8 mouse cellular contexts compared by ENCODE assay signal in the genomic region with DNA sequence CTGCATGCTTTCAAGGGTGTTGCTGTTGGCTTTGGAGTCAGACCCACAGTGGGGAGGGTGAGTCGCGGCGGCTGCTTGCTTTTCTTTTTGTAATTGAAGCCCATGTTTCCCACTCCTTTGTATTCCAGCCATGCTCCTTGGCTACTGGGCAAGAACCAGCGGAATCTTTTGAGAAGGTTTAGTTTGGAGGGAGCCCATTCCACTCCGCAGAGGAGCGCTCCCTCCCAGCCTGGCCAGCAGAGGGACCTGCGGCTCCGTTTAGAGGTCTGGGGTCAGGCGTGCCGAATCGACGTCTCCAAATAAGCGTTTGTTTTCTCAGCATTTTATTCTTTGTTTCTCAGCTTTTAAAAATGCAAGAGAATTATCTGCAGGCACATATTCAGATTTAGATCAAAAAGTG.
DNase-seq lines count a peak whose midpoint lies in the region; ATAC-seq lines count a peak whose summit lies in the region.

No protein-coding gene starts in this region.

- peak overlapping the region; percentile 75 for H3K4me2 ChIP-seq in heart, embryonic 13.5 days
- peak overlapping the region; percentile 47 for H3K4me2 ChIP-seq in liver, embryonic 13.5 days
- peak overlapping the region; percentile 41 for H3K4me2 ChIP-seq in neural tube, embryonic 14.5 days (ENCODE audit: low read depth, low read length)

- DNase-seq in layer of hippocampus, adult 11-12 months (ENCODE audit: low spot score) = peak; percentile 46
- no peak for DNase-seq in layer of hippocampus, adult 9-10 months (ENCODE audit: low spot score)
- peak; percentile 81 for DNase-seq in embryo, embryonic 10.5 days (ENCODE audit: low spot score)
- DNase-seq in kidney, postnatal 14 days = peak; percentile 37
- DNase-seq in liver, embryonic 13.5 days = no peak

- H3K9ac ChIP-seq in heart, embryonic 13.5 days = peak overlapping the region; percentile 59
- H3K9ac ChIP-seq in liver, embryonic 13.5 days = no peak overlapping the region
- no peak overlapping the region for H3K9ac ChIP-seq in neural tube, embryonic 14.5 days (replicated peaks; ENCODE audit: low read depth, low read length)

- H3K9me3 ChIP-seq in heart, embryonic 13.5 days = no peaks in the 10 kb centered on the region
- H3K9me3 ChIP-seq in liver, embryonic 13.5 days (replicated peaks) = no peaks in the 10 kb centered on the region
- no peaks in the 10 kb centered on the region for H3K9me3 ChIP-seq in neural tube, embryonic 14.5 days (ENCODE audit: control insufficient read depth, low read length)

- 0 out of 2 replicates have a peak, but pooled peaks cover 16% of the 10 kb centered on the region for H3K4me1 ChIP-seq in heart, embryonic 13.5 days
- no peaks in the 10 kb centered on the region for H3K4me1 ChIP-seq in liver, embryonic 13.5 days (replicated peaks)
- peaks cover 4% of the 10 kb centered on the region; the same call in 1 of the 2 replicates for H3K4me1 ChIP-seq in neural tube, embryonic 14.5 days (ENCODE audit: control insufficient read depth, insufficient read depth, low read length)

- no peak for ATAC-seq in heart, embryonic 13.5 days (ENCODE audit: extremely low read depth, insufficient number of reproducible peaks, low FRiP score, low TSS enrichment)
- ATAC-seq in liver, embryonic 13.5 days (ENCODE audit: low read depth) = no peak
- ATAC-seq in neural tube, embryonic 14.5 days (ENCODE audit: low read depth) = peak; percentile 79
- ATAC-seq in monocyte, adult 5-6 weeks (replicated peaks; ENCODE audit: insufficient number of reproducible peaks, low FRiP score, low TSS enrichment, poor library complexity, severe bottlenecking) = no peak

- H3K36me3 ChIP-seq in heart, embryonic 13.5 days = no peaks in the 10 kb centered on the region
- H3K36me3 ChIP-seq in liver, embryonic 13.5 days = no peaks in the 10 kb centered on the region
- no peaks in the 10 kb centered on the region for H3K36me3 ChIP-seq in neural tube, embryonic 14.5 days (ENCODE audit: control insufficient read depth, insufficient read depth, low read length)

- WGBS in heart, embryonic 13.5 days = 2% methylated on average over 13 of the region's 13 CpGs
- WGBS in liver, embryonic 13.5 days (ENCODE audit: insufficient replicate concordance) = 4% methylated on average over 13 of the region's 13 CpGs
- 2% methylated on average over 13 of the region's 13 CpGs for WGBS in neural tube, embryonic 14.5 days

- peak overlapping the region; percentile 45 for H3K4me3 ChIP-seq in heart, embryonic 13.5 days
- no peak overlapping the region for H3K4me3 ChIP-seq in liver, embryonic 13.5 days (replicated peaks)
- H3K4me3 ChIP-seq in neural tube, embryonic 14.5 days (ENCODE audit: low read depth, low read length) = peak overlapping the region; percentile 20; the same call in 1 of the 2 replicates

- H3K27ac ChIP-seq in heart, embryonic 13.5 days (replicated peaks) = no peak overlapping the region
- no peak overlapping the region for H3K27ac ChIP-seq in liver, embryonic 13.5 days
- no peak overlapping the region for H3K27ac ChIP-seq in neural tube, embryonic 14.5 days (ENCODE audit: low read depth, low read length)

- H3K27me3 ChIP-seq in heart, embryonic 13.5 days (replicated peaks) = peaks cover 29% of the 10 kb centered on the region
- peaks cover 33% of the 10 kb centered on the region for H3K27me3 ChIP-seq in liver, embryonic 13.5 days
- no peaks in the 10 kb centered on the region for H3K27me3 ChIP-seq in neural tube, embryonic 14.5 days (ENCODE audit: control insufficient read depth, insufficient read depth, low read length)

Comparison
In these comparisons a context has a peak if more than half of its experiments do, and no peak if none do; other contexts are left out.
1. DNase-seq: peak in layer of hippocampus, adult 11-12 months (single experiment), embryo, embryonic 10.5 days (single experiment) and kidney, postnatal 14 days (single experiment); none in layer of hippocampus, adult 9-10 months (single experiment) and liver, embryonic 13.5 days (single experiment).
2. Peak in every context shown above with its lines, with median percentiles within 50 percentile points of each other: H3K4me2 ChIP-seq.